25 mouse cellular contexts compared by ENCODE assay signal in genomic region chr4:82405791-82406190, GRCm38 (mm10).
DNase-seq lines count a peak whose midpoint lies in the region; ATAC-seq and TF ChIP-seq lines count a peak whose summit lies in the region.
"Had no signal": no experiment of that assay in that cellular context is flagged by ENCODE, and none has a peak within 500 bp of the region (broad histone marks: within the 10 kb centered on the region; RNA-seq: fewer than 3 reads in every experiment).

No protein-coding gene starts in this region.

- DNase-seq in heart, adult 11 months, result peak; percentile 78
- no peak for DNase-seq in heart, postnatal 36 days
- no peak for DNase-seq in heart, postnatal 0 days (ENCODE audit: low spot score)
- DNase-seq in heart, adult 18-20 months, result no peak
- DNase-seq in lung, postnatal 25 days (ENCODE audit: low spot score), result no peak
- DNase-seq: adrenal gland, postnatal 10 days; cerebellum, adult 8-10 months; gastrocnemius, postnatal 10 days; kidney, postnatal 10 days; layer of hippocampus, postnatal 36 days; liver, postnatal 0 days; lung, postnatal 10 days; retina, postnatal 1 day; right cerebral cortex, postnatal 14 days; thymus, postnatal 4 days had no signal

- H3K4me1 ChIP-seq in heart, postnatal 0 days (ENCODE audit: control insufficient read depth, insufficient read depth), result peaks cover 64% of the 10 kb centered on the region
- peaks cover 64% of the 10 kb centered on the region for H3K4me1 ChIP-seq in lung, embryonic 16.5 days (replicated peaks; ENCODE audit: control insufficient read depth, insufficient read depth, low read length)

- peak overlapping the region; percentile 35 for H3K27ac ChIP-seq in heart, postnatal 0 days (ENCODE audit: low read depth)
- H3K27ac ChIP-seq in lung, embryonic 16.5 days (ENCODE audit: low read length), result peak overlapping the region; percentile 92
- H3K27ac ChIP-seq: hindbrain, embryonic 13.5 days; midbrain, embryonic 10.5 days; midbrain, embryonic 15.5 days; neural tube, embryonic 15.5 days had no signal

- no peak for TF ChIP-seq EP300 in heart, postnatal 0 days (IDR thresholded peaks at IDR 0.05; ENCODE audit: low read depth)

- H3K9ac ChIP-seq in heart, postnatal 0 days (replicated peaks; ENCODE audit: low read depth, low read length), result no peak overlapping the region
- no peak overlapping the region for H3K9ac ChIP-seq in lung, embryonic 16.5 days (ENCODE audit: low read length)
- H3K9ac ChIP-seq: forebrain, embryonic 15.5 days; hindbrain, embryonic 13.5 days; liver, postnatal 0 days; midbrain, embryonic 15.5 days; neural tube, embryonic 15.5 days had no signal

- H3K4me3 ChIP-seq in heart, postnatal 0 days (ENCODE audit: low read depth, low read length), result no peak overlapping the region
- no peak overlapping the region for H3K4me3 ChIP-seq in lung, embryonic 16.5 days (ENCODE audit: low read length)
- H3K4me3 ChIP-seq: forebrain, embryonic 15.5 days; hindbrain, embryonic 13.5 days; midbrain, embryonic 10.5 days; midbrain, embryonic 15.5 days; neural tube, embryonic 15.5 days had no signal

- H3K9me3 ChIP-seq in heart, postnatal 0 days (replicated peaks; ENCODE audit: control insufficient read depth, low read length), result no peaks in the 10 kb centered on the region
- no peaks in the 10 kb centered on the region for H3K9me3 ChIP-seq in lung, embryonic 16.5 days (ENCODE audit: control insufficient read depth, low read length)
- H3K9me3 ChIP-seq: forebrain, embryonic 15.5 days; hindbrain, embryonic 13.5 days; midbrain, embryonic 10.5 days; midbrain, embryonic 15.5 days; neural tube, embryonic 15.5 days had no signal

- intact Hi-C loops in heart, postnatal 36 days (cut with DNase I), result no loop called here

- no peaks in the 10 kb centered on the region for H3K27me3 ChIP-seq in heart, postnatal 0 days (ENCODE audit: control insufficient read depth, insufficient read depth, low read length)
- H3K27me3 ChIP-seq in lung, embryonic 16.5 days (ENCODE audit: control insufficient read depth, insufficient read depth, low read depth, low read length), result no peaks in the 10 kb centered on the region
- H3K27me3 ChIP-seq: forebrain, embryonic 15.5 days; hindbrain, embryonic 13.5 days; midbrain, embryonic 15.5 days; neural tube, embryonic 15.5 days had no signal

- no peaks in the 10 kb centered on the region for H3K36me3 ChIP-seq in heart, postnatal 0 days (replicated peaks; ENCODE audit: control insufficient read depth, insufficient read depth, low read length)
- H3K36me3 ChIP-seq in lung, embryonic 16.5 days (ENCODE audit: control insufficient read depth, insufficient read depth, low read length), result no peaks in the 10 kb centered on the region
- H3K36me3 ChIP-seq: forebrain, embryonic 15.5 days; hindbrain, embryonic 13.5 days; midbrain, embryonic 10.5 days; midbrain, embryonic 15.5 days; neural tube, embryonic 15.5 days had no signal

- 76% methylated on average over 5 of the region's 5 CpGs for WGBS in heart, postnatal 0 days
- WGBS in lung, embryonic 16.5 days, result 79% methylated on average over 5 of the region's 5 CpGs

- H3K4me2 ChIP-seq in heart, postnatal 0 days (ENCODE audit: low read depth, low read length), result no peak overlapping the region
- H3K4me2 ChIP-seq in lung, embryonic 16.5 days (ENCODE audit: low read depth, low read length), result no peak overlapping the region
- H3K4me2 ChIP-seq: forebrain, embryonic 15.5 days; hindbrain, embryonic 13.5 days; liver, embryonic 11.5 days; midbrain, embryonic 15.5 days; neural tube, embryonic 15.5 days had no signal

- TF ChIP-seq CTCF in heart, postnatal 0 days (IDR thresholded peaks at IDR 0.05; ENCODE audit: low read depth), result no peak

- no peak for ATAC-seq in heart, postnatal 0 days (ENCODE audit: insufficient read depth, low read depth)
- ATAC-seq in lung, embryonic 16.5 days (ENCODE audit: low read depth), result no peak
- no peak for ATAC-seq in frontal cortex, adult (ENCODE audit: low TSS enrichment)
- ATAC-seq: CD4-positive, CD25-positive, alpha-beta regulatory T cell, adult 4 months; forebrain, embryonic 15.5 days; intestine, postnatal 0 days; liver, postnatal 0 days; midbrain, embryonic 15.5 days had no signal
